Mouse (Mus musculus): Measurements from ENCODE around the gene Fgfr2. TPM values are rescaled to one million over a fixed set of nuclear protein-coding genes. Genes with fewer than 3 reads are reported as not detected.

Fgfr2 gene
- polyA plus RNA-seq, 1 experiment from 2014 or later, result 110 TPM

DNA sequence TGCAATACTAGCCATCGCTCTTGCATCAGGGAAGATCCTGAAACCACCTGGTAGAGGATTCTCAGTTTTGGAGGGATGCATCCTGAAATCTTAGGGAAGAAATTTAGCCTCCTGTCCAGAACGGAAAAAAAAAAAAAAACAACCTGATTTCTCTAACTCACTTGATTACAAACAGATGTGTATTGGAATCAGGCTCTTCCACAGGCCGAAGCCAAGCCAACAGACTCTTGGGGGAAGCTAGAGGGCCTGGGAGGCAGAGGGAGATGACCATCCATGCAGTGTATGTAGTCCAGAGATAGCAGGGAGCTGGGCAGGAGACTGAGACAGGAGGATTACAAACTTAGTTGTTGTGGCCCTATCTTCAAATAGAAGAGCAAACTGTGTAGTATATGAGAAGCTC lies 29.0 kb downstream of the Fgfr2 start:
- Histone ChIP-seq H3K4me1 (ENCODE audit: insufficient read depth, low read depth, low read length) (peaks cover 21% of the 10 kb centered on the region), H3K27ac (ENCODE audit: low read length) (no peak overlapping the region), H3K4me3 (ENCODE audit: low read depth, low read length) (no peak overlapping the region), H3K27me3 (replicated peaks; ENCODE audit: insufficient read depth, low read length) (no peaks in the 10 kb centered on the region), H3K9ac (replicated peaks; ENCODE audit: low read depth) (no peak overlapping the region), H3K4me2 (replicated peaks; ENCODE audit: low read depth, low read length) (no peak overlapping the region), H3K36me3 (ENCODE audit: insufficient read depth, low read length) (no peaks in the 10 kb centered on the region; the same call in 1 of the 2 replicates), H3K9me3 (ENCODE audit: low read length) (no peaks in the 10 kb centered on the region)
- DNase-seq (ENCODE audit: low spot score) (no peak), ATAC-seq (no peak)
- WGBS, result 73% methylated on average over 3 of the region's 3 CpGs
- no peak for TF ChIP-seq CTCF (IDR thresholded peaks at IDR 0.05)
- TF ChIP-seq EP300 (IDR thresholded peaks at IDR 0.05), result no peak

DNA sequence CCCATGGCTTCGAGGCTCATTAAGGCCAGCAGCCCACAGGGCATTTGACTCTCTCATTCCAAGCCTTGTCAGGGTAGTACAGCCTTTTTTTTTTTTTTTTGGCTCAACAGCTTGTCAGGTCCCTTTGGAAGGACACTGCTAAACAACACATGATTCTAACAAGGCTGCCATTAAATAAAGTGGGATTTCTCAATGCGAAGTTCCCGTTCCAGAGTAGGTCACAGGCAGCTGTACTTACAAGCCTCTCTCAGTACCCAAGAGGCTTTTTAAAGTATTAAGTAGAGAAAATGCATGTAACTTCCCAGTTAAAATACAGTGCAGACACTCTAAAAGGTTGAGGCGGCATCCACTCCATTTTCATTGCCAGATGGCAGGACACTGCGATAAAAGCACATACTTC lies 29.4 kb downstream of the Fgfr2 start:
- Histone ChIP-seq H3K9me3 (ENCODE audit: low read length) (no peaks in the 10 kb centered on the region), H3K36me3 (ENCODE audit: insufficient read depth, low read length) (no peaks in the 10 kb centered on the region; the same call in 1 of the 2 replicates), H3K4me3 (ENCODE audit: low read depth, low read length) (no peak overlapping the region), H3K9ac (replicated peaks; ENCODE audit: low read depth) (no peak overlapping the region), H3K27me3 (replicated peaks; ENCODE audit: insufficient read depth, low read length) (no peaks in the 10 kb centered on the region), H3K4me2 (replicated peaks; ENCODE audit: low read depth, low read length) (no peak overlapping the region), H3K4me1 (ENCODE audit: insufficient read depth, low read depth, low read length) (peaks cover 17% of the 10 kb centered on the region), H3K27ac (ENCODE audit: low read length) (no peak overlapping the region)
- ATAC-seq, result peak; percentile 16; the same call in 1 of the 2 replicates
- peak; percentile 32 for DNase-seq (ENCODE audit: low spot score)
- TF ChIP-seq CTCF (IDR thresholded peaks at IDR 0.05), result no peak
- 61% methylated on average over 5 of the region's 5 CpGs for WGBS

DNA sequence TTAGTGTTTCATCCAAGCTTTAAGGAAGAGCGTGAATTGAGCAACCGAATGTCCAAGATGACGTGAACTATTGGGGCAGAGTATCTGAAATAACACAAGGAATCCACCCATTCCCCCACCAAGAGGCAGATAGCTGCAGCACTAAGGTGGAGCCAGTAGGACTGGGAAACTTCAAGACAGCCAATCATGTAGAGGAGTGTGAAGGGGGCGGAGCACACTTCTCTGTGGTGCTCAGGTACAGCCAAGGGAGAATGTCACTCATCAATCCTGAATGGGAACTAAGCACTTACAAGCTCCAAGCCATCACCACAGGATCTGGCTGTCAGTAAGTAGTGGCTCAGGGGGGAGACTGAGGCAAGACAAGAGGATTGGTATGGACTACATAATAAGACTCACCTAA lies 32.5 kb downstream of the Fgfr2 start:
- TF ChIP-seq CTCF (IDR thresholded peaks at IDR 0.05), result no peak
- Histone ChIP-seq H3K9ac (replicated peaks; ENCODE audit: low read depth) (no peak overlapping the region), H3K27ac (ENCODE audit: low read length) (no peak overlapping the region), H3K9me3 (ENCODE audit: low read length) (no peaks in the 10 kb centered on the region), H3K4me2 (replicated peaks; ENCODE audit: low read depth, low read length) (no peak overlapping the region), H3K27me3 (replicated peaks; ENCODE audit: insufficient read depth, low read length) (no peaks in the 10 kb centered on the region), H3K4me3 (ENCODE audit: low read depth, low read length) (no peak overlapping the region), H3K36me3 (ENCODE audit: insufficient read depth, low read length) (no peaks in the 10 kb centered on the region; the same call in 1 of the 2 replicates), H3K4me1 (ENCODE audit: insufficient read depth, low read depth, low read length) (peaks cover 24% of the 10 kb centered on the region)
- DNase-seq (ENCODE audit: low spot score) (peak; percentile 51), ATAC-seq (no peak)
- 76% methylated on average over 4 of the region's 4 CpGs for WGBS

DNA sequence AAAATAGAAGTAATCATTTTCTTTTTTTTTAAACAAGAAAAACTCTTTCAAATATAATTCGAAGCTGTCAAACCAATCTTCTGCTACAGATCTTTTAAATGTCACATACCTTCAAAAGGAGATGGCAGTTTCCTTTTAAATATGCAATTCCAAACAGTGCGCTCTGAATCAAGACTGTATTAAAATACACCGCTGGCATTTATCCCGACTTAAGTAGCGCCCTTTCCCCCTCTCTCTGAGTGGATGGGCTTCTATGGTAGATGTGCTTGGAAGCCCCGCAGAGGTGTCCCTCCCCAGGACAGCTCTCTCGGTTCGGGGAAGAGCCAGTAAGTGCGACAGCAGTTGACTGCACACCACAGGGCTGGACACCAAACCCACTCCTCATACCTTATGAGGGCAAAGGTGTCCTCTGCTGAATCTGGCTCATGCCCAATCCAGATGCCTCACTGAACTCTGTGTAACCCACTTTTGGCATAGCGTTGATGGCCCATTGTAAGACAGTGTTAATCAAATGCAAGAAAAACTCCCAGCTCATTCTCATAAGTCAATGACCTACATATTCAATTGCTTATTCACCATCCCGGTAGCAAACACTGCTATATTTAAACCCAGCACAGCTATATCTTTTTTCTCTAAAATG lies 33.4 kb downstream of the Fgfr2 start:
- 73% methylated on average over 11 of the region's 11 CpGs for WGBS
- DNase-seq (ENCODE audit: low spot score) (no peak), ATAC-seq (no peak)
- no peaks in the 10 kb centered on the region; the same call in 1 of the 2 replicates for H3K36me3 ChIP-seq (ENCODE audit: insufficient read depth, low read length)
- H3K4me2 ChIP-seq (replicated peaks; ENCODE audit: low read depth, low read length), result no peak overlapping the region
- no peaks in the 10 kb centered on the region for H3K9me3 ChIP-seq (ENCODE audit: low read length)
- H3K9ac ChIP-seq (replicated peaks; ENCODE audit: low read depth), result no peak overlapping the region
- no peak overlapping the region for H3K4me3 ChIP-seq (ENCODE audit: low read depth, low read length)
- TF ChIP-seq CTCF (IDR thresholded peaks at IDR 0.05) (no peak), EP300 (IDR thresholded peaks at IDR 0.05) (no peak)
- peaks cover 24% of the 10 kb centered on the region for H3K4me1 ChIP-seq (ENCODE audit: insufficient read depth, low read depth, low read length)
- no peak overlapping the region for H3K27ac ChIP-seq (ENCODE audit: low read length)
- no peaks in the 10 kb centered on the region for H3K27me3 ChIP-seq (replicated peaks; ENCODE audit: insufficient read depth, low read length)

DNA sequence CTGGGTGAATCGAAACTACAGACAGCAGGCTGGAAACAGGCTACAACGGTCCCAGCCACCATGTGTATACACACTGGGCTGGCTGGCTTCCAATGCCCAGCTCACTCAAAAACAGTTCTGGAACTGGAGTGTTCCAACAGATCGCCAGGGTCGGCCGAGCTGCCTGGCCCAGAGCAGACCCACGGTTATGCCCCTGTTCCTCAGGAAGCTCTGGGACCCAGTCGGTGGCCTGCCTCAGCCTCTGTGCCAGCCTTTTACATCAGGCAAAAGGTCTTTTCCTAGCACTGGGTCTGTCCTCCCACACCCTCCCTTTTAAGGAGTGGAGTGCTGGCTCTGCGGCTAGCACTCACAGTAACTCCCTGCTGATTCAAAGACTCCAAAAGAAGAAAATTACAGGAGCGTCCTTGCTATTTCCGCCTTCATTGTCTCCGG lies 34.3 kb downstream of the Fgfr2 start:
- Histone ChIP-seq H3K9me3 (ENCODE audit: low read length) (no peaks in the 10 kb centered on the region), H3K27me3 (replicated peaks; ENCODE audit: insufficient read depth, low read length) (no peaks in the 10 kb centered on the region), H3K36me3 (ENCODE audit: insufficient read depth, low read length) (no peaks in the 10 kb centered on the region; the same call in 1 of the 2 replicates), H3K9ac (replicated peaks; ENCODE audit: low read depth) (0 out of 2 replicates have a peak overlapping the region, but pooled peaks have one; percentile 26), H3K4me1 (ENCODE audit: insufficient read depth, low read depth, low read length) (peaks cover 24% of the 10 kb centered on the region), H3K27ac (ENCODE audit: low read length) (peak overlapping the region; percentile 87), H3K4me3 (ENCODE audit: low read depth, low read length) (0 out of 2 replicates have a peak overlapping the region, but pooled peaks have one; percentile 4), H3K4me2 (replicated peaks; ENCODE audit: low read depth, low read length) (peak overlapping the region; percentile 48)
- WGBS, result 6% methylated on average over 11 of the region's 11 CpGs
- TF ChIP-seq EP300 (IDR thresholded peaks at IDR 0.05), result no peak
- TF ChIP-seq CTCF (IDR thresholded peaks at IDR 0.05), result no peak
- peak; percentile 86 for DNase-seq (ENCODE audit: low spot score)
- peak; percentile 86 for ATAC-seq

DNA sequence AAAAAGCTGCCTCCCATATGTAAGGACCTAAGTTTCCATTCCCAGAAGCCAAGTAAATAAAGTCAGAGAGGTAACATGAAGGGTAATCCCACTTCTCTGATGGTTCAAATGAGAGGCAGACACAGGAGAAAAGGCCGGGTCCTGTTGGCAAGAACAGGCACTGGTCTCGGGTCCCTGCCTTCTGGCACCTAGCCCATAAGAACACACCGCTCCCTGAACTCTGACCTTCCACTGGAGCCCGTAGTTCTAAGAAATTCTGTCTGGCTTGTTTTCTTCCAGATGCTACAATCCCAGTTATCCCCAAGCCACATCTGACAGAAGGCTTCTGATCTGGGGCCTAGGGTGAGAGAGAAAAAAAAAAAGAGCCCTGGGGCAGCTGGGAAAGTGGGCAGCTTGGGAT lies 34.7 kb downstream of the Fgfr2 start:
- ATAC-seq, result 0 out of 2 replicates have a peak, but pooled peaks have one; percentile 3
- H3K4me2 ChIP-seq (replicated peaks; ENCODE audit: low read depth, low read length), result peak overlapping the region; percentile 48
- no peak for TF ChIP-seq EP300 (IDR thresholded peaks at IDR 0.05)
- TF ChIP-seq CTCF (IDR thresholded peaks at IDR 0.05), result no peak
- H3K9ac ChIP-seq (replicated peaks; ENCODE audit: low read depth), result 0 out of 2 replicates have a peak overlapping the region, but pooled peaks have one; percentile 26
- H3K9me3 ChIP-seq (ENCODE audit: low read length), result no peaks in the 10 kb centered on the region
- 18% methylated on average over 4 of the region's 4 CpGs for WGBS
- peaks cover 24% of the 10 kb centered on the region for H3K4me1 ChIP-seq (ENCODE audit: insufficient read depth, low read depth, low read length)
- H3K27me3 ChIP-seq (replicated peaks; ENCODE audit: insufficient read depth, low read length), result no peaks in the 10 kb centered on the region
- H3K4me3 ChIP-seq (ENCODE audit: low read depth, low read length), result no peak overlapping the region
- H3K36me3 ChIP-seq (ENCODE audit: insufficient read depth, low read length), result no peaks in the 10 kb centered on the region; the same call in 1 of the 2 replicates
- DNase-seq (ENCODE audit: low spot score), result peak; percentile 25
- peak overlapping the region; percentile 87 for H3K27ac ChIP-seq (ENCODE audit: low read length)
